Mouse (Mus musculus): ENCODE data around the gene Ss18l1.

Gene Ss18l1

GRCm38 (mm10) chr2:180040406-180040805 lies 1.9 kb upstream of the Ss18l1 start:
- DNase-seq (ENCODE audit: low spot score): no peak

- DNase-seq (ENCODE audit: low spot score): peak; percentile 45
Observed at GRCm38 (mm10) chr2:180041577-180042255, 593 bp upstream of the Ss18l1 start.

- DNase-seq (ENCODE audit: low spot score): peak; percentile 67
Observed at GRCm38 (mm10) chr2:180042858-180043515, 678 bp downstream of the Ss18l1 start.

GRCm38 (mm10) chr2:180045283-180045682 lies 3.0 kb downstream of the Ss18l1 start:
- DNase-seq (ENCODE audit: low spot score): no peak

GRCm38 (mm10) chr2:180047580-180047979 lies 5.3 kb downstream of the Ss18l1 start:
- no peak for DNase-seq (ENCODE audit: low spot score)

- DNase-seq (ENCODE audit: low spot score): no peak
Observed at GRCm38 (mm10) chr2:180047980-180048635, 5.8 kb downstream of the Ss18l1 start.

- DNase-seq (ENCODE audit: low spot score): peak; percentile 76
Observed at GRCm38 (mm10) chr2:180050986-180051385, 8.7 kb downstream of the Ss18l1 start.

GRCm38 (mm10) chr2:180051986-180052733 lies 9.9 kb downstream of the Ss18l1 start:
- DNase-seq (ENCODE audit: low spot score): no peak

- no peak for DNase-seq (ENCODE audit: low spot score)
Observed at GRCm38 (mm10) chr2:180053001-180053400, 10.7 kb downstream of the Ss18l1 start.

- no peak for DNase-seq (ENCODE audit: low spot score)
Observed at GRCm38 (mm10) chr2:180063338-180064131, 21.2 kb downstream of the Ss18l1 start.

- DNase-seq (ENCODE audit: low spot score): no peak
Observed at GRCm38 (mm10) chr2:180069770-180070480, 27.6 kb downstream of the Ss18l1 start.

- peak; percentile 95 for DNase-seq (ENCODE audit: low spot score)
Observed at GRCm38 (mm10) chr2:180070481-180071453, 28.5 kb downstream of the Ss18l1 start, which contains the start of gene Mtg2. Gene Mtg2 (plus strand): TSS chr2:180070588.

- no peak for DNase-seq (ENCODE audit: low spot score)
Observed at GRCm38 (mm10) chr2:180071671-180072070, 29.4 kb downstream of the Ss18l1 start.

GRCm38 (mm10) chr2:180072886-180073285 lies 30.6 kb downstream of the Ss18l1 start:
- no peak for DNase-seq (ENCODE audit: low spot score)

- no peak for DNase-seq (ENCODE audit: low spot score)
Observed at GRCm38 (mm10) chr2:180077622-180078021, 35.3 kb downstream of the Ss18l1 start.

GRCm38 (mm10) chr2:180080680-180081079 lies 38.4 kb downstream of the Ss18l1 start:
- no peak for DNase-seq (ENCODE audit: low spot score)

- no peak for DNase-seq (ENCODE audit: low spot score)
Observed at GRCm38 (mm10) chr2:180083063-180083462, 40.8 kb downstream of the Ss18l1 start.

- DNase-seq (ENCODE audit: low spot score): no peak
Observed at GRCm38 (mm10) chr2:180084565-180084964, 42.3 kb downstream of the Ss18l1 start.

GRCm38 (mm10) chr2:180085926-180086636 lies 43.8 kb downstream of the Ss18l1 start:
- no peak for DNase-seq (ENCODE audit: low spot score)
